Mouse (Mus musculus): ENCODE results near the gene Mfap1b. TPM values are rescaled to one million over a fixed set of nuclear protein-coding genes. Genes with fewer than 3 reads are reported as not detected.
"Not testable (repeated sequence)": the region's sequence is repeated elsewhere in the genome, so short reads cannot be mapped to it uniquely, and the experiment has no call there.

Gene Mfap1b
- polyA plus RNA-seq, 1 experiment from 2014 or later = 44.3 TPM

GRCm38 (mm10) chr2:121483576-121483975 lies 9.7 kb upstream of the Mfap1b start:
- no peaks in the 10 kb centered on the region for H3K4me1 ChIP-seq (ENCODE audit: control insufficient read depth in 2 of 2, insufficient read depth in 2 of 2, low read length in 2 of 2)
- ATAC-seq (ENCODE audit: insufficient number of reproducible peaks, insufficient read depth, low FRiP score, low read depth) = no peak

GRCm38 (mm10) chr2:121480916-121481315 lies 7.0 kb upstream of the Mfap1b start:
- not testable (repeated sequence) for H3K27ac ChIP-seq (replicated peaks in 1 of 2; ENCODE audit: control insufficient read depth in 1 of 2, insufficient read depth in 1 of 2, low read depth in 2 of 2, low read length in 2 of 2); ATAC-seq (ENCODE audit: insufficient number of reproducible peaks, insufficient read depth, low FRiP score, low read depth); H3K27me3 ChIP-seq (ENCODE audit: control insufficient read depth, insufficient read depth, low read length); H3K4me1 ChIP-seq (ENCODE audit: control insufficient read depth in 2 of 2, insufficient read depth in 2 of 2, low read length in 2 of 2); H3K9me3 ChIP-seq (ENCODE audit: control insufficient read depth, low read length); H3K4me2 ChIP-seq (ENCODE audit: low read length); H3K9ac ChIP-seq (ENCODE audit: low read length); H3K4me3 ChIP-seq (ENCODE audit: control insufficient read depth in 1 of 2, insufficient read depth in 1 of 2, low read depth in 1 of 2, low read length in 2 of 2); H3K36me3 ChIP-seq (ENCODE audit: control insufficient read depth, insufficient read depth, low read length)
- 78% methylated on average over 13 of the region's 13 CpGs for WGBS

More at GRCm38 (mm10) chr2:121483576-121483975, 9.7 kb upstream of the Mfap1b start:
- Histone ChIP-seq H3K36me3 (ENCODE audit: control insufficient read depth, insufficient read depth, low read length) (no peaks in the 10 kb centered on the region), H3K4me2 (ENCODE audit: low read length) (no peak overlapping the region), H3K4me3 (ENCODE audit: control insufficient read depth in 1 of 2, insufficient read depth in 1 of 2, low read depth in 1 of 2, low read length in 2 of 2) (no peak overlapping the region), H3K9me3 (ENCODE audit: control insufficient read depth, low read length) (no peaks in the 10 kb centered on the region), H3K9ac (ENCODE audit: low read length) (no peak overlapping the region), H3K27me3 (ENCODE audit: control insufficient read depth, insufficient read depth, low read length) (no peaks in the 10 kb centered on the region), H3K27ac (replicated peaks in 1 of 2; ENCODE audit: control insufficient read depth in 1 of 2, insufficient read depth in 1 of 2, low read depth in 2 of 2, low read length in 2 of 2) (no peak overlapping the region)
- WGBS = 75% methylated on average over 8 of the region's 8 CpGs

- no peaks in the 10 kb centered on the region for H3K4me1 ChIP-seq (ENCODE audit: control insufficient read depth in 2 of 2, insufficient read depth in 2 of 2, low read length in 2 of 2)
- H3K9me3 ChIP-seq (ENCODE audit: control insufficient read depth, low read length) = no peaks in the 10 kb centered on the region
- no peak overlapping the region for H3K9ac ChIP-seq (ENCODE audit: low read length)
- WGBS = 55% methylated on average over 3 of the region's 3 CpGs
- H3K27me3 ChIP-seq (ENCODE audit: control insufficient read depth, insufficient read depth, low read length) = no peaks in the 10 kb centered on the region
- no peak overlapping the region for H3K4me3 ChIP-seq (ENCODE audit: control insufficient read depth in 1 of 2, insufficient read depth in 1 of 2, low read depth in 1 of 2, low read length in 2 of 2)
- no peaks in the 10 kb centered on the region for H3K36me3 ChIP-seq (ENCODE audit: control insufficient read depth, insufficient read depth, low read length)
- no peak overlapping the region for H3K4me2 ChIP-seq (ENCODE audit: low read length)
- ATAC-seq (ENCODE audit: insufficient number of reproducible peaks, insufficient read depth, low FRiP score, low read depth) = no peak
- no peak overlapping the region for H3K27ac ChIP-seq (replicated peaks in 1 of 2; ENCODE audit: control insufficient read depth in 1 of 2, insufficient read depth in 1 of 2, low read depth in 2 of 2, low read length in 2 of 2)
Observed at GRCm38 (mm10) chr2:121480498-121480897, 6.6 kb upstream of the Mfap1b start.

DNA sequence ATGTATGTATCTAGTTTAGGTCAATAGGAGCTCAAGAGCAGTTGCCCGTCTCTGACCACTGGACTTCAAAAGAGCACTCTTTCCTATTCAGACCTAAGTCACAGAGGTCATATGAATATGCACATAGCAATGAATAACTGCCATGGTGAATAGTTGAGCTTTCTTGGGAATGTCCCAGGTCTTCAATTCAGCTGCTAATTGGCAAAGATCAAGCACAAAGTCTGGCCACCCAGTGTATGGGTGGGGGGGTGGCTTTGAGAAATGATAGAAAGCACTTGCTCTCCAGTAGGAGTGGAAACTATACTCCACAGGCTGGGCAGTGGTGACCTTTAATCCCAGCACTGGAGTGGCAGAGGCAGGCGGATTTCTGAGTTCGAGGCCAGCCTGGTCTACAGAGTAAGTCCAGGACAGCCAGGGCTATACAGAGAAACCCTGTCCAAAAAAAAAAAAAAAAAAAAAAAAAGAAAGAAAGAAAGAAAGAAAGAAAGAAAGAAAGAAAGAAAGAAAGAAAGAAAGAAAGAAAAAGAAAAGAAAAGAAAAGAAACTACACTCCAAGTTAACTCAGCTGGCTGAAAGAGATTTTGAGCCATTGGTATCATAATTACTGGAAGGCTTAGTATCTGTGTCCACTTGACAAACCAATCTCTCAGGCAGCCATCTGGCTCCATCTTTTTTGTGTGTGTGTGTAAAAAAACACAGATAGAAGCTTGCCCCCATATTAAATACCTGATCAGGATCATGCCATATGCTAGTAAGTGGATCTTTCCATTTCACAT lies 3.8 kb upstream of the Mfap1b start:
- H3K4me3 ChIP-seq (ENCODE audit: control insufficient read depth in 1 of 2, insufficient read depth in 1 of 2, low read depth in 1 of 2, low read length in 2 of 2) = no peak overlapping the region
- H3K27ac ChIP-seq (replicated peaks in 1 of 2; ENCODE audit: control insufficient read depth in 1 of 2, insufficient read depth in 1 of 2, low read depth in 2 of 2, low read length in 2 of 2) = no peak overlapping the region
- no peak overlapping the region for H3K4me2 ChIP-seq (ENCODE audit: low read length)
- no peaks in the 10 kb centered on the region for H3K27me3 ChIP-seq (ENCODE audit: control insufficient read depth, insufficient read depth, low read length)
- no peaks in the 10 kb centered on the region for H3K36me3 ChIP-seq (ENCODE audit: control insufficient read depth, insufficient read depth, low read length)
- no peaks in the 10 kb centered on the region for H3K9me3 ChIP-seq (ENCODE audit: control insufficient read depth, low read length)
- no peaks in the 10 kb centered on the region for H3K4me1 ChIP-seq (ENCODE audit: control insufficient read depth in 2 of 2, insufficient read depth in 2 of 2, low read length in 2 of 2)
- no peak for ATAC-seq (ENCODE audit: insufficient number of reproducible peaks, insufficient read depth, low FRiP score, low read depth)
- no peak overlapping the region for H3K9ac ChIP-seq (ENCODE audit: low read length)
- 81% methylated on average over 3 of the region's 3 CpGs for WGBS

- not testable (repeated sequence) for H3K36me3 ChIP-seq (ENCODE audit: control insufficient read depth, insufficient read depth, low read length); H3K4me2 ChIP-seq (ENCODE audit: low read length); ATAC-seq (ENCODE audit: insufficient number of reproducible peaks, insufficient read depth, low FRiP score, low read depth); H3K9me3 ChIP-seq (ENCODE audit: control insufficient read depth, low read length); H3K27me3 ChIP-seq (ENCODE audit: control insufficient read depth, insufficient read depth, low read length); H3K4me1 ChIP-seq (ENCODE audit: control insufficient read depth in 2 of 2, insufficient read depth in 2 of 2, low read length in 2 of 2); H3K9ac ChIP-seq (ENCODE audit: low read length); H3K27ac ChIP-seq (replicated peaks in 1 of 2; ENCODE audit: control insufficient read depth in 1 of 2, insufficient read depth in 1 of 2, low read depth in 2 of 2, low read length in 2 of 2); H3K4me3 ChIP-seq (ENCODE audit: control insufficient read depth in 1 of 2, insufficient read depth in 1 of 2, low read depth in 1 of 2, low read length in 2 of 2)
- 100% methylated on average over 2 of the region's 2 CpGs for WGBS
Observed at GRCm38 (mm10) chr2:121475306-121475705, 1.4 kb upstream of the Mfap1b start.

DNA sequence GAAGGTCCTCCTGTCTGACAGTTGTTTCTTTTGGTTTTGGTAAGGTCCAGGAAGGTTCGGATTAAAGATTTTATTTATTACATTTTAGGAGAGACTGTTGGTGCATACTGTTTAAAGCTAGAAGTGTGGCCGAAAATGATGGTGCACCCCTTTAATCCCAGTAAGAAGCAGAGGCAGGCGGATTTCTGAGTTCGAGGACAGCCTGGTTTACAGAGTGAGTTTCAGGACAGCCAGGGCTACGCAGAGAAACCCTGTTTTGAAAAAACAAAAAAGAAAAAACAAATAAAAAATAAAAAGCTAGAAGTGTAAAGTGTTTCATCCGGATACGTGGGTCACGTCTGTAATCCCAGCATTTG lies 291 bp upstream of the Mfap1b start:
- 0 out of 2 replicates have a peak, but pooled peaks have one; percentile 6 for ATAC-seq (ENCODE audit: insufficient number of reproducible peaks, insufficient read depth, low FRiP score, low read depth)
- Histone ChIP-seq H3K36me3 (ENCODE audit: control insufficient read depth, insufficient read depth, low read length) (0 out of 2 replicates have a peak, but pooled peaks cover 3% of the 10 kb centered on the region), H3K9ac (ENCODE audit: low read length) (peak overlapping the region; percentile 77), H3K27ac (replicated peaks in 1 of 2; ENCODE audit: control insufficient read depth in 1 of 2, insufficient read depth in 1 of 2, low read depth in 2 of 2, low read length in 2 of 2) (peak overlapping the region; percentile 48 to 55; a peak in 3 of 4 replicates), H3K4me1 (ENCODE audit: control insufficient read depth in 2 of 2, insufficient read depth in 2 of 2, low read length in 2 of 2) (no peaks in the 10 kb centered on the region), H3K4me2 (ENCODE audit: low read length) (peak overlapping the region; percentile 66), H3K9me3 (ENCODE audit: control insufficient read depth, low read length) (no peaks in the 10 kb centered on the region), H3K4me3 (ENCODE audit: control insufficient read depth in 1 of 2, insufficient read depth in 1 of 2, low read depth in 1 of 2, low read length in 2 of 2) (peak overlapping the region; percentile 60 to 69), H3K27me3 (ENCODE audit: control insufficient read depth, insufficient read depth, low read length) (no peaks in the 10 kb centered on the region)
- WGBS = 27% methylated on average over 8 of the region's 8 CpGs

DNA sequence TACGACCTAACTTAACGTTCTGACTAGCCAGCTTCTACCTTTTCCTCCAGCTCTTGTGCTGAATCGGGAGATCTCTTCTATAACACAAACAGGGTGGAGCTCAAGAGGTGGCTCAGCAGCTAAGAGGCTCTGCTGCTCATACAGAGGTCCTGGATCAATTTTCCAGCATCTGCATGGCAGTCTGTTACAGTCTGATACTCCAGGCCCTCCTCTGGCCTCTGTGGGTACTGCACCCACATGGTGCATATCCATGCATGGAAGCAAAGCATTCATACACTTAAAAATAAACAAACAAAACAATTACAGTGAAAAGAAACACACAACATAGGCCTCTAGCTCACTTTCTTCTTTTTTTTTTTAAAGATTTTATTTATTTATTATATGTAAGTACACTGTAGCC lies 1.1 kb downstream of the Mfap1b start:
- not testable (repeated sequence) for H3K4me2 ChIP-seq (ENCODE audit: low read length); H3K4me1 ChIP-seq (ENCODE audit: control insufficient read depth in 2 of 2, insufficient read depth in 2 of 2, low read length in 2 of 2); H3K9me3 ChIP-seq (ENCODE audit: control insufficient read depth, low read length); H3K4me3 ChIP-seq (ENCODE audit: control insufficient read depth in 1 of 2, insufficient read depth in 1 of 2, low read depth in 1 of 2, low read length in 2 of 2); H3K27me3 ChIP-seq (ENCODE audit: control insufficient read depth, insufficient read depth, low read length); H3K36me3 ChIP-seq (ENCODE audit: control insufficient read depth, insufficient read depth, low read length); H3K9ac ChIP-seq (ENCODE audit: low read length); H3K27ac ChIP-seq (replicated peaks in 1 of 2; ENCODE audit: control insufficient read depth in 1 of 2, insufficient read depth in 1 of 2, low read depth in 2 of 2, low read length in 2 of 2); ATAC-seq (ENCODE audit: insufficient number of reproducible peaks, insufficient read depth, low FRiP score, low read depth)
- WGBS = 96% methylated on average over 3 of the region's 3 CpGs

DNA sequence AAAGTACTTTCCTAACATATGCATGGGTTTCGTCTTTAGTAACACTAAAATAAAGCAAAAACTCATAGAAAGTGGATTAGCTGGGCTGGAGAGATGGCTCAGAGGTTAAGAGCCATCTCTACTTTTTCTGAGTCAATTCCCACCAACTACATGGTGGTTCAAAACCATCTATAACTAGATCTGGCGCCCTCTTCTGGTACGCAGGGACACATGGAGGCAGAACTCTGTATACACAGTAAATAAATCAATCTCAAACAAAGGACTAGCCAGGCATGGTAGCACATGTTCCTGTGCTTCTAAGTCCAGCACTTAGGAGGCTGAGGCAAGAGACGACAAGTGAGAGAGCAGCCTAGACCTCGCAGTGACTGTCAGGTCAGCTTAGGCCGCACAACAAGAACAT lies 4.9 kb downstream of the Mfap1b start:
- not testable (repeated sequence) for H3K9ac ChIP-seq (ENCODE audit: low read length); H3K4me1 ChIP-seq (ENCODE audit: control insufficient read depth in 2 of 2, insufficient read depth in 2 of 2, low read length in 2 of 2); H3K27me3 ChIP-seq (ENCODE audit: control insufficient read depth, insufficient read depth, low read length); H3K27ac ChIP-seq (replicated peaks in 1 of 2; ENCODE audit: control insufficient read depth in 1 of 2, insufficient read depth in 1 of 2, low read depth in 2 of 2, low read length in 2 of 2); ATAC-seq (ENCODE audit: insufficient number of reproducible peaks, insufficient read depth, low FRiP score, low read depth); H3K9me3 ChIP-seq (ENCODE audit: control insufficient read depth, low read length); H3K36me3 ChIP-seq (ENCODE audit: control insufficient read depth, insufficient read depth, low read length); H3K4me2 ChIP-seq (ENCODE audit: low read length); H3K4me3 ChIP-seq (ENCODE audit: control insufficient read depth in 1 of 2, insufficient read depth in 1 of 2, low read depth in 1 of 2, low read length in 2 of 2)
- 30% methylated on average over 2 of the region's 6 CpGs for WGBS
